17 mouse cellular contexts compared by ENCODE assay signal in genomic region chr10:53181413-53181812, GRCm38 (mm10).
DNase-seq lines count a peak whose midpoint lies in the region; ATAC-seq lines count a peak whose summit lies in the region.
"Had no signal": no experiment of that assay in that cellular context is flagged by ENCODE, and none has a peak within 500 bp of the region (broad histone marks: within the 10 kb centered on the region; RNA-seq: fewer than 3 reads in every experiment).

No protein-coding gene starts in this region.

- no peaks in the 10 kb centered on the region for H3K36me3 ChIP-seq in forebrain, embryonic 16.5 days (ENCODE audit: control insufficient read depth, insufficient read depth)
- H3K36me3 ChIP-seq in forebrain, embryonic 15.5 days: no peaks in the 10 kb centered on the region
- H3K36me3 ChIP-seq in heart, embryonic 14.5 days (ENCODE audit: control insufficient read depth, insufficient read depth, low read length): no peaks in the 10 kb centered on the region
- H3K36me3 ChIP-seq: embryonic facial prominence, embryonic 12.5 days; midbrain, embryonic 13.5 days had no signal

- H3K4me3 ChIP-seq in forebrain, embryonic 16.5 days (replicated peaks; ENCODE audit: low read length): no peak overlapping the region
- H3K4me3 ChIP-seq in forebrain, embryonic 15.5 days: no peak overlapping the region
- no peak overlapping the region for H3K4me3 ChIP-seq in heart, embryonic 14.5 days (ENCODE audit: control insufficient read depth in 1 of 2, insufficient read depth in 1 of 2, low read depth in 1 of 2, low read length in 2 of 2)
- H3K4me3 ChIP-seq: embryonic facial prominence, embryonic 12.5 days; midbrain, embryonic 13.5 days; myocyte had no signal

- H3K4me2 ChIP-seq in forebrain, embryonic 16.5 days (ENCODE audit: low read length): no peak overlapping the region
- no peak overlapping the region for H3K4me2 ChIP-seq in forebrain, embryonic 15.5 days (replicated peaks)
- H3K4me2 ChIP-seq in heart, embryonic 14.5 days (ENCODE audit: low read length): peak overlapping the region; percentile 47
- H3K4me2 ChIP-seq: embryonic facial prominence, embryonic 12.5 days; midbrain, embryonic 13.5 days had no signal

- no peaks in the 10 kb centered on the region for H3K4me1 ChIP-seq in forebrain, embryonic 16.5 days (replicated peaks; ENCODE audit: control insufficient read depth, insufficient read depth, low read length)
- peaks cover 4% of the 10 kb centered on the region; the same call in 1 of the 2 replicates for H3K4me1 ChIP-seq in forebrain, embryonic 15.5 days
- peaks cover 18 to 36% of the 10 kb centered on the region in 2 experiments for H3K4me1 ChIP-seq in heart, embryonic 14.5 days (ENCODE audit: control insufficient read depth in 2 of 2, insufficient read depth in 2 of 2, low read length in 2 of 2)
- H3K4me1 ChIP-seq: midbrain, embryonic 13.5 days had no signal

- WGBS in forebrain, embryonic 16.5 days: 73% methylated on average over 9 of the region's 9 CpGs
- WGBS in forebrain, embryonic 15.5 days: 80% methylated on average over 9 of the region's 9 CpGs
- 47% methylated on average over 9 of the region's 9 CpGs for WGBS in heart, embryonic 14.5 days

- H3K27me3 ChIP-seq in forebrain, embryonic 16.5 days (replicated peaks; ENCODE audit: control insufficient read depth, insufficient read depth, low read length): no peaks in the 10 kb centered on the region
- no peaks in the 10 kb centered on the region for H3K27me3 ChIP-seq in forebrain, embryonic 15.5 days
- H3K27me3 ChIP-seq in heart, embryonic 14.5 days (ENCODE audit: control insufficient read depth, insufficient read depth, low read length): no peaks in the 10 kb centered on the region
- H3K27me3 ChIP-seq: embryonic facial prominence, embryonic 12.5 days; midbrain, embryonic 13.5 days; Patski had no signal

- DNase-seq in heart, adult 8-10 months (ENCODE audit: low spot score): no peak
- peak; percentile 6 for DNase-seq in R1 (ENCODE audit: low read depth, low spot score)
- no peak for DNase-seq in T-cell, adult 2 months (ENCODE audit: low spot score)
- DNase-seq: B cell, adult 2 months; cerebellum, adult 18-20 months; lung, adult 18-20 months; thymus, postnatal 36 days had no signal

- no peak overlapping the region for H3K27ac ChIP-seq in forebrain, embryonic 16.5 days (ENCODE audit: low read length)
- H3K27ac ChIP-seq in forebrain, embryonic 15.5 days (replicated peaks): no peak overlapping the region
- peak overlapping the region; percentile 81 to 89 for H3K27ac ChIP-seq in heart, embryonic 14.5 days (replicated peaks in 1 of 2; ENCODE audit: control insufficient read depth in 1 of 2, insufficient read depth in 1 of 2, low read depth in 2 of 2, low read length in 2 of 2)
- H3K27ac ChIP-seq: embryonic facial prominence, embryonic 12.5 days; macrophage; midbrain, embryonic 13.5 days had no signal

- ATAC-seq in forebrain, embryonic 16.5 days: peak; percentile 28; the same call in 1 of the 2 replicates
- no peak for ATAC-seq in forebrain, embryonic 15.5 days (replicated peaks)
- no peak for ATAC-seq in heart, embryonic 14.5 days (ENCODE audit: insufficient number of reproducible peaks, insufficient read depth, low FRiP score, low read depth)
- ATAC-seq in granulocyte monocyte progenitor cell, adult 5-6 weeks (replicated peaks; ENCODE audit: poor library complexity, severe bottlenecking): 0 out of 2 replicates have a peak, but pooled peaks have one; percentile 5
- ATAC-seq: hindbrain, embryonic 16.5 days; midbrain, embryonic 13.5 days; Patski had no signal

- H3K9me3 ChIP-seq in forebrain, embryonic 16.5 days (ENCODE audit: control insufficient read depth, low read length): no peaks in the 10 kb centered on the region
- no peaks in the 10 kb centered on the region for H3K9me3 ChIP-seq in forebrain, embryonic 15.5 days
- no peaks in the 10 kb centered on the region for H3K9me3 ChIP-seq in heart, embryonic 14.5 days (ENCODE audit: control insufficient read depth, low read length)
- H3K9me3 ChIP-seq: embryonic facial prominence, embryonic 12.5 days; midbrain, embryonic 13.5 days had no signal

- no peak overlapping the region for H3K9ac ChIP-seq in forebrain, embryonic 16.5 days (replicated peaks; ENCODE audit: low read depth, low read length)
- H3K9ac ChIP-seq in forebrain, embryonic 15.5 days (replicated peaks): no peak overlapping the region
- H3K9ac ChIP-seq in heart, embryonic 14.5 days (ENCODE audit: low read length): peak overlapping the region; percentile 53; the same call in 1 of the 2 replicates
- H3K9ac ChIP-seq: embryonic facial prominence, embryonic 12.5 days; midbrain, embryonic 13.5 days had no signal

Comparison
In these comparisons a context has a peak if more than half of its experiments do, and no peak if none do; other contexts are left out.
1. ATAC-seq: peak in forebrain, embryonic 16.5 days (single experiment) and granulocyte monocyte progenitor cell, adult 5-6 weeks (single experiment); none in forebrain, embryonic 15.5 days (single experiment) and heart, embryonic 14.5 days (single experiment).
2. H3K27ac ChIP-seq: peak in heart, embryonic 14.5 days (2 of 2); none in forebrain, embryonic 16.5 days (single experiment) and forebrain, embryonic 15.5 days (single experiment).